Mouse (Mus musculus) adrenal gland, adult (tissue): Measurements from ENCODE around the gene 4930578C19Rik.
"Not testable (repeated sequence)": the region's sequence is repeated elsewhere in the genome, so short reads cannot be mapped to it uniquely, and the experiment has no call there.

Experiments
- DNase-seq, 2 experiments: peaks; one replicate each; pipeline ENCODE4 v3.0.0; 2022 to 2023; ENCODE audit warnings: low spot score in 1 of 2; ENCODE audit not compliant: inconsistent age in 2 of 2

The 4930578C19Rik gene

DNA sequence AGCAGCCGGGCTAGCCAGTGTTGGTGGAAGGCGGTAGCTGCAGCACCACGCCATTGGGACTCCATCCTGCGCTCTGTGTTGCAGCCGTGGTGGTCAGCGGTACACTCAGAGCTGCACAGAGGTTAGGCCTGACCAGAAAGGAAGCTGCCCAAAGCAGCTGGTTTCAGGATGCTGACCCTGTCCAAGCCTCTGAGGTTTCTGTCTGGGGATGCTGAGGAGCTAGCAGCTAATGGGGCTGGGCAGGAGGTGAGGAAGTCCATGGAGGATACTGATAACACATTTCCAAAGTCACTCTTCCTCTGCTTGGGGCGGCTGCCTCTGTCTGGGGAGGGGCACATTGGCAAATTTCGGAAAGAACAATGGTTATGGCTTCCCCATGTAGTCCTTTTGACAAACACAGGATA is at the start of gene 4930578C19Rik:
Gene 4930578C19Rik, minus strand, starts transcription at position 200 of the 404 bp plus-strand sequence.
- peak; percentile 6 to 20 for DNase-seq

GRCm38 (mm10) chrX:18467690-18468089 is 6.5 kb upstream of the 4930578C19Rik start:
- no peak for DNase-seq

DNA sequence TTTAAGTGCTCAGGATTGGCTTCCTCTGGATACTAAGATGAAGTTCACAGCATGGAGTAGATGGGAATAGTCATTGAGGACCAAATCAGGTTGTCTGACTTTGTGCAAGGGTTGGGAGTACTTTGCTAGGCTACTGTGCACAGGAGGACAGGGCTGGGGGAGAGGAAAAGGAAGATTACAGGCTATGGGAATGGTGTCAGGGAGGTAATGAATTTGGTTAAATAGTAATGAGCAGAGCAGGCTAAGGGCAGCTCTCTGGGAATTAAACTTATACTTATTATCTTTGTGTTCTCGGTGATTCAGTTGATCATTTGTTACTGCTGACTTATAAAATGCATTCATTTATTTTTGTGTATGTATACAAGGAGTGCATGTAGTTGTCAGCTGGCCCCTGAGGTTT is 1.7 kb upstream of the 4930578C19Rik start:
- no peak for DNase-seq

DNA sequence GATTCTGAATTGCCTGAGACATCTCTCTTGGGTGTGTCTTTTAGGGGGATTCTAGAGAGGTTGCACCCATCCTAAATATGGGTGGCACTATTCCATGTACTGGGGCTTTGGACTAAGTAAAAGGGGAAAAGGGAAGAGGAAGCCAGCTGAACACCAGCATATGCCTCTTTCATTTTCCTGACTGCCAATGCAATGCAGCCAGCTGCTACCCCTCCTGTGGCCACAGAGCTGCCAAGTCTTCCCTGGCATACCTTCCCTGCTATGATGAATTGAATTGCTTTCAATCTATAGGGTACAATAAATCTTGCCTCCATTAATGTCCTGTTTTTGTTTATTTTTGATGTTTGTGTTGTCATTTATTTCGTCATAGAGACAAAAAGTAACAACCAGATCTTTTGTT is 9.6 kb downstream of the 4930578C19Rik start:
- DNase-seq: no peak

DNA sequence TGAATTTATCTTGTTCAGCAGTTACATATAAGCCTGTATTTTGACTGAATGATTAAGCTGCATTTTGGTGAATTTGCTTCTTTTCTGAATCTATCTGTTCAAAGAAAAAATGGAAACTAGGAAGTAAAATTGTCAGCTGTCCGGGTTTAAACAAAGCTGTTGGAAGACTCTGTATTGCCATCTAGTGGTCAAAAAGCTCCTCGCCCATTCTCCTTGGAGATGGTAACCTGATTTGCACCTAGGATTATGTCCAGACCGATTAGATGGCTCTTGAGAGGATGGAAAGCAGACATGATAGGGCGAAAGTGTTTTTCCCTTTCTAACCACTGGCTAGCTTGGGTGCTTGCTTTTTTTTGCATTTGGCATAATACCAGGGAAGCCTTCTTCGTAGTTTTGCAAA is 19.1 kb downstream of the 4930578C19Rik start:
- DNase-seq: peak; percentile 10 to 86

- no peak for DNase-seq
These were observed 35.7 kb downstream of the 4930578C19Rik start for GRCm38 (mm10) chrX:18425451-18425850.

GRCm38 (mm10) chrX:18423206-18423605 is 38.0 kb downstream of the 4930578C19Rik start:
- no peak for DNase-seq

- no peak for DNase-seq
These were observed 40.9 kb downstream of the 4930578C19Rik start for GRCm38 (mm10) chrX:18420161-18420784.

DNA sequence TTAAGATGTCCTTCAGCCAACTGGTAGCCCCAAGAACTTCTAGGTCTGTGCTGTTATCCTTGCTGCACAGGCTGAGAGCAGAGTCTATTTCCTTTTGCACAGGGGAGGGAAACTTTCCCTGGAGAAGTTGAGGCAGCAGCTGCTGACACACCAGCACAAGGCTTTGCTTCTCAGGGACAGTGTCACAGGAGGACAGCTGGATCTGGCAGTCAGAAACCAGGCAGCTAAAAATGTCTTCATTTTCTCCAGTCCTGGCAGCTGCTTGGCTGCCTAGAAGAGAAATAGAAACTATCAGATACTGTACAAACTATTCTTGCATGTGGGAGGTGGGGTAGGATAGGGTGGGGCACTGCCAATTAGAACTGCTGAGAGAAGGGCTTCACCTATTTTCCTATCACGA is 42.2 kb downstream of the 4930578C19Rik start:
- DNase-seq: no peak

GRCm38 (mm10) chrX:18414560-18414959 is 46.6 kb downstream of the 4930578C19Rik start:
- DNase-seq: no peak

DNA sequence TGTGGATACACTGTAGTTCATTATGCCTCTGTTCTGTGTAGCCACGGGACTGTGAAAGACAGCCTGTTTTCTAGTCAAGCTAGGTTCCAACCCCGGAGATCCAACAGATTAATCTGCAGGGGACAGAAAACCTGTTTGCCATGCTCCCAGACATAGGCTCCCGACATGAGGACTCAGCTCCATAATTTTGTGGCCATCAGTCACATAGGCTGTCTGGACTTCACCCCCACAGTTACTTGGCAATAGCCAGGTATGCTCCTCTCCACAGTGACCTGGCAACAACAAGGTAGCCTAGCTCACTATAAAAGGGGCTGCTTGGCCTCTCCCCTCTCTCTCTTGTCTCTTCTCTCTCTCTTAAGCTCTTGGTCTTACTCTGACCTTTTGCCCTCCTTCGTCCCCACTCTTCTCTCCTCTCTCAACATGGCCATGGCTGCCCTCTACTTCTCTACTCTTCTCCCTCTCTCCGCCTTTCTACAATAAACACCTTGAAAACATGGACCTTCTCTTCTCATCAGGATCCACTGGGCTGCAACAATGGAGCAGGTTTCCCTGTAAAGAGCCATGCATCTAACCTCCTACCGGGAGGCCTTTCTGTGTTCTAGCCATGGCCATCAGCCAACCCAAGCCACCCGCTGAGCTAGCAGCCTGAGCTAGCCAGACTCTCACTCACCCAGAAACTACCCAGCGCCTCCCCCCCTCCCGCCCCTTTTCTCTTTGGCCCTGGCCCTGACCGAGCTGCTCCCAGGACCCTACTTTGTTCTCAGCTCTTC is 49.9 kb downstream of the 4930578C19Rik start:
- no peak for DNase-seq

GRCm38 (mm10) chrX:18409598-18409997 is 51.6 kb downstream of the 4930578C19Rik start:
- no peak for DNase-seq

DNA sequence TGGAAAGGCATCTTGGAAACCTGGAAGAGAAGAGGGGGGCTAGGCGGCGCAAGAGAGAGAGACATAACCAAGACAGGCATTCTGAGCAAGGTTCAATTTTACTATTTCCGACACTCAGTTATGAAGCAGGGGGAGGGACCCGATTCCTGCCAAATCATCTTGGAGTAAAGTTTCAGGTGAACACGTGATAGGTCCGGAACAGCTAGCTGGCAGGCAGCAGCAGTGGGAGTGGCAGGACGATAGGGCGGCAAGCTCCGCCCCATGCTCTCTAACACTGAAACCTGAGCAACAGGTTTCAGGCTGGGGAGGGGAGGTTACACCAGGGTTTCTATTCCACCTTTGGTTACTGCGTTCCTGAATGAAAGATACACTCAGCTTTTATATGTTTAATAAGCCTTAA is 58.9 kb downstream of the 4930578C19Rik start:
- DNase-seq: no peak

GRCm38 (mm10) chrX:18396700-18397099 is 64.5 kb downstream of the 4930578C19Rik start:
- no peak for DNase-seq

DNA sequence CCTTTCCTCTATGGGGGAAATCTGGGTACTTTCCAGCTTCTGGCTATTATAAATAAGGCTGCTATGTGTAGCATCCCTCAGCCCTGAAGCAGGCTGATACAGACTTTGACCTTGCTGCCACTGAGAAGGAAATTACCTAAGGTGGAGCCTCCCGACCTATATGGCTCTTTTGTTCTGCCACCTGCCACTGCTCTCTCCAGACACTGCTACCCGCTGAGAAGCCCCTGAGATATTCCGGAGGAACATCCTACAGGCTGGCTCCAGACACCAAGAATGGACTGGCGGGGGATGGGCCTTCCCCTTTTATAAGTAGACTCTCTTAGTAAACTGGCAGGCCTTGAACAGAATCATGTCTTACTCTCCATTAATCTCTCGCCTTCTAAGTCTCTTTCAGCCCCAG is 77.0 kb downstream of the 4930578C19Rik start:
- DNase-seq: not testable (repeated sequence)
